Mouse (Mus musculus): ENCODE data around the gene Pla2g4f. TPM values are rescaled to one million over a fixed set of nuclear protein-coding genes. Genes with fewer than 3 reads are reported as not detected.

Gene Pla2g4f
- polyA plus RNA-seq, 1 experiment from 2014 or later = not detected

DNA sequence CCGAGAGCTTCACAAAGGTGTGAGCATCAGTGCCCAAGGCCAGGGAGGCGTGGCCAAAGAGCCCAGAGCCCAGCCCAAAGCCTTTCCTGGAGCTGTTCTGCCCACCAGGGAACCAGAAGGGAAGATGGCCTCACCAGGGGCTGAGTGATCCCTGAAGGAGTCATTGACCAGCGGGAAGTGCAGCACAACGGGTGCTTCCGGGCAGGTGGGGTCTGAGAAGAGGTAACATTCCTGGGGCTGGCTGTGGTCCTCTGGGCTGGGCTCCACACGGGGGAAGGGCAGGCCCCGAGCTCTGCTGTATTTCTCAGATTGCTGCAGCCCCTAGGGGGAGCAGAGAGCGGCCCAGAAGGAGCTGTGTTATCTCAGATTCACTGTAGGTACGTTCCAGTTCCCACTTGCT is 45.3 kb downstream of the Pla2g4f start:
- Histone ChIP-seq H3K36me3 (no peaks in the 10 kb centered on the region), H3K4me3 (no peak overlapping the region), H3K4me1 (no peaks in the 10 kb centered on the region; the same call in 1 of the 2 replicates), H3K9ac (replicated peaks) (no peak overlapping the region), H3K27ac (replicated peaks) (no peak overlapping the region), H3K27me3 (no peaks in the 10 kb centered on the region), H3K9me3 (no peaks in the 10 kb centered on the region), H3K4me2 (replicated peaks) (no peak overlapping the region)
- WGBS = 5% methylated on average over 9 of the region's 9 CpGs
- ATAC-seq (replicated peaks) = no peak

DNA sequence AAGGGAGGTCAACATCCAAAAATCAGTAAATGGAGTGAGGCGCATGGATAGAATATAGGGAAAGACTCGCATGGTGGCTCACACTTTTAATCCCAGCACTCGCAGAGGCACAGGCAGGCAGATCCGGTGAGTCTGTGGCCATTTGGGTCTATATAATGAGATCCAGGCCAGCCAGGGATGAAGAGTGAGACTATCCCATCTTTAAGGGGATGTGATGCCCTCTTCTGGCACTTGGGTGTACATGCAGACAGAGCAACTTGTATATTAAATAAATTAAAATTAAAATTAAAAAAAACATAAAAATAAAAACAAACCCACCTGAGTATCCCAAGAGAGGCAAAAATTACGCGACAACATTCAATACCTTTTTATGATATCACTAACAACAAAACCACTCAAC is 48.4 kb downstream of the Pla2g4f start:
- 80% methylated on average over 6 of the region's 6 CpGs for WGBS
- Histone ChIP-seq H3K36me3 (no peaks in the 10 kb centered on the region), H3K4me1 (no peaks in the 10 kb centered on the region; the same call in 1 of the 2 replicates), H3K9me3 (no peaks in the 10 kb centered on the region), H3K27me3 (no peaks in the 10 kb centered on the region), H3K27ac (replicated peaks) (no peak overlapping the region), H3K9ac (replicated peaks) (no peak overlapping the region), H3K4me3 (no peak overlapping the region), H3K4me2 (replicated peaks) (no peak overlapping the region)
- no peak for ATAC-seq (replicated peaks)

DNA sequence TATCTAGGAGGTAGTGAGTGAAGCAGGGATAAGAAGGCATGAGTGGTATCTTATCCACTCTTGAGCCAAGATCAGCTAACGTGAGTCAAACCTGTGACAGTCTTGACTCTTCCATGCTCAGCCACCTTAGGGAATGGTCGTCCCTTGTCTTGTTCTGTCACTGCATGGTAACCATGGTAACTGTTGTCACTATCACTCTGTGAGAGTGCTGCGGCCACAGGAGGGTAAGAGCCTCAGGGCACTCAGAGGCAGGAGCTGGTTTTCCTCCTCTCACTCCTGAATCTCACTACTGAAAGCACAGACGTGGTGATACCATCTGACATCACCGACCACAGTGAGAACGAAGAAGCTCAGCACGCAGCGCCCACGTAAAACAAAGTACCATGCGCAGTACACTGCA is 49.1 kb downstream of the Pla2g4f start:
- ATAC-seq (replicated peaks) = no peak
- Histone ChIP-seq H3K4me3 (no peak overlapping the region), H3K4me2 (replicated peaks) (no peak overlapping the region), H3K27me3 (no peaks in the 10 kb centered on the region), H3K9ac (replicated peaks) (no peak overlapping the region), H3K9me3 (no peaks in the 10 kb centered on the region), H3K4me1 (no peaks in the 10 kb centered on the region; the same call in 1 of the 2 replicates), H3K27ac (replicated peaks) (no peak overlapping the region), H3K36me3 (no peaks in the 10 kb centered on the region)
- 61% methylated on average over 10 of the region's 10 CpGs for WGBS

DNA sequence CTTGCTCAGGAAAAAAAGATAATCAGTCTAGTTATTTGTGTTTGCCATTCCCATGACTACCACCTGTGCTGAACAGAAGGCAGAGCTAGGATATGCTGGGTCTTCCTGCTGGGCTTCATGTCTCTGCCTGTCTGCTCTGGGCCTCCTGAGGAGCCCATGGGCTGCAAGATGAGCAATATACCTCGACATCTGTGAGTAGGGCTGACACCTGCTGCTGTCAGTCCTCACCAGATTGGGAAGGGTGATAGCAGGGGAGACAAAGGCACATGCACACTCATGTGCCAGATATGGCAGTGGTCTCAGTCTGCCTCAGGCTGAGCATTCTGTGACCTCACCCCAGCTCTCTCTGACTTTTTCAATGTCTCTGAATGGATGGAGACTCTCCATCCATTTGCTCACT is 51.1 kb downstream of the Pla2g4f start:
- Histone ChIP-seq H3K27me3 (no peaks in the 10 kb centered on the region), H3K4me3 (no peak overlapping the region), H3K9me3 (no peaks in the 10 kb centered on the region), H3K27ac (replicated peaks) (no peak overlapping the region), H3K4me2 (replicated peaks) (no peak overlapping the region), H3K9ac (replicated peaks) (no peak overlapping the region), H3K36me3 (no peaks in the 10 kb centered on the region), H3K4me1 (no peaks in the 10 kb centered on the region)
- no peak for ATAC-seq (replicated peaks)
- WGBS = 33% methylated on average over 1 of the region's 1 CpGs

DNA sequence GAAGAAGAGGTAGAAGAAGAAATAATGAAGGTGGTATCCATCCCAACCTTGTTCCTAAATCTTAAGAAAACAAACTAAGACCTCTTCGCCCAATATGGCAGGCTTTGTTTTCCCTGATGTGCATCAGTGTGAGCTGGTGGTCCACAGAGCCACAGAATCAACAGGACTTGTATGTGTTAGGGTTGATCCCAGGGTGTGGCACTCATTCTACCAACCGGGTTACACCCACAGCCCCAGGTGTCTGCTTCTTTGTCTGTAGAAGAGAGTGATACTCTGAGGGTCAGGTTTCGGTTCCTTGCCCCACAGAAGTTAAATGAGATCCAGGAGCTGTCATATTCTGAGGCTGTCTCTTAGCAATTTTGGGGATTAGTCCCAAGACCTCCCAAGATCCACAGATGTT is 52.6 kb downstream of the Pla2g4f start:
- ATAC-seq (replicated peaks) = no peak
- Histone ChIP-seq H3K27me3 (no peaks in the 10 kb centered on the region), H3K4me1 (no peaks in the 10 kb centered on the region), H3K4me2 (replicated peaks) (no peak overlapping the region), H3K4me3 (no peak overlapping the region), H3K9me3 (no peaks in the 10 kb centered on the region), H3K27ac (replicated peaks) (no peak overlapping the region), H3K9ac (replicated peaks) (no peak overlapping the region), H3K36me3 (no peaks in the 10 kb centered on the region)
- WGBS = 73% methylated on average over 3 of the region's 3 CpGs

DNA sequence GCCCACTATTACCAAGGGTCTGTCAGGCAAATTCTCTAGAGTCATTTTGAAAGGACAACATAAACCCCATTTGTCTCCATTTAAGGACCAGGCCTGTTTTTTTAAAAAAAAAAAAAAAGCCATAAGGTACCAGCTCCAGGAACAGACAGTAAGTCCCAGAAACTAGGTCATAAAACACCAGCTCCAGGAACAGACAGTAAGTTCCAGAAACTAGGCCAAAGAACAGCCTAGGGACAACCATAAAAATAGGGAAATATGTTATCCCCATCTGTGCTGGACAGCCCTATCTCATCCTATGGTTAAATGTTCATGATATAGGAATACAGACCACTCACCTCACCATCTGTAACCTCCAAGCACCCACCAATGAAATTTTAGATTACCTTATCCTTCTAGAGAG is 57.7 kb downstream of the Pla2g4f start:
- Histone ChIP-seq H3K9me3 (no peaks in the 10 kb centered on the region), H3K4me1 (no peaks in the 10 kb centered on the region), H3K9ac (replicated peaks) (no peak overlapping the region), H3K27me3 (no peaks in the 10 kb centered on the region), H3K27ac (replicated peaks) (no peak overlapping the region), H3K36me3 (no peaks in the 10 kb centered on the region), H3K4me2 (replicated peaks) (no peak overlapping the region), H3K4me3 (no peak overlapping the region)
- no peak for ATAC-seq (replicated peaks)

DNA sequence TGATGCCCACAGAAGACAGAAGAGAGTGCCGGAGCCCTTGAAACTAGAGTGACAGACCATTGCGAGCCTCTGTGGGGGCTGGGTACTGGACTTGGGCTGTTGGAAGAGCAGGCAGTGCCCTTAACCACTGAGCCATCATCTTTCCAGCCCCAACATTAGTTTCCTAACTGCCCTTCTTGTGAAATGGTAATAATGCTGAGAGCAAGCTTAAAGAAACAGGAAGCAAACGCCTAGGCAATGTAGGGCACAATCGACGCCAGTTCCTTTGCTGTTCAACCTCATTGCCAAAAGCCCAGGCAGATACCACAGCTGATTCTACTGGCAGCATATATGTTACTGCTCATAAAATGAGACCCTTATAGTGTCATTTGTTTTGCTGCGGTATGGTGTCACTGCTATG is 61.3 kb downstream of the Pla2g4f start:
- no peaks in the 10 kb centered on the region for H3K4me1 ChIP-seq
- H3K4me3 ChIP-seq = no peak overlapping the region
- no peak overlapping the region for H3K27ac ChIP-seq (replicated peaks)
- ATAC-seq (replicated peaks) = no peak
- no peak overlapping the region for H3K4me2 ChIP-seq (replicated peaks)
- no peak overlapping the region for H3K9ac ChIP-seq (replicated peaks)
- 93% methylated on average over 6 of the region's 6 CpGs for WGBS
- H3K36me3 ChIP-seq = no peaks in the 10 kb centered on the region
- no peaks in the 10 kb centered on the region for H3K27me3 ChIP-seq
- H3K9me3 ChIP-seq = no peaks in the 10 kb centered on the region

Other genes with a start within 250 kb of the Pla2g4f start
- gene Ehd4, start 159.6 kb downstream of the Pla2g4f start, polyA plus RNA-seq (2015; fragmentation: Nextera tagmentation; extraction: Ambion mirVana) = 9.7 and 11.7 TPM in 2 replicates
- gene Pla2g4e, start 68.8 kb downstream of the Pla2g4f start, polyA plus RNA-seq (2015; fragmentation: Nextera tagmentation; extraction: Ambion mirVana) = 1.7 and 1.8 TPM in 2 replicates
- gene Pla2g4d, start 25.0 kb downstream of the Pla2g4f start, polyA plus RNA-seq (2015; fragmentation: Nextera tagmentation; extraction: Ambion mirVana) = not detected in 2 replicates
- gene Vps39, start 39.0 kb upstream of the Pla2g4f start, polyA plus RNA-seq (2015; fragmentation: Nextera tagmentation; extraction: Ambion mirVana) = 50.0 and 50.9 TPM in 2 replicates
- gene Ganc, start 89.7 kb upstream of the Pla2g4f start, polyA plus RNA-seq (2015; fragmentation: Nextera tagmentation; extraction: Ambion mirVana) = 7.8 and 10.2 TPM in 2 replicates
- gene Tmem87a, start 89.9 kb upstream of the Pla2g4f start, polyA plus RNA-seq (2015; fragmentation: Nextera tagmentation; extraction: Ambion mirVana) = 6.7 and 7.3 TPM in 2 replicates
- 1.1 and 1.4 TPM in 2 replicates for gene Capn3, start 141.9 kb upstream of the Pla2g4f start, polyA plus RNA-seq (2015; fragmentation: Nextera tagmentation; extraction: Ambion mirVana)
- 47.8 and 50.8 TPM in 2 replicates for gene Zfp106, start 249.7 kb upstream of the Pla2g4f start, polyA plus RNA-seq (2015; fragmentation: Nextera tagmentation; extraction: Ambion mirVana)